Mouse (Mus musculus) 3134 (cell line): ENCODE results near the gene Emp3.
"Not testable (repeated sequence)": the region's sequence is repeated elsewhere in the genome, so short reads cannot be mapped to it uniquely, and the experiment has no call there.

Source experiments
- DNase-seq: peaks from one replicate; pipeline ENCODE4 v3.0.0-alpha.2; 2011; ENCODE audit warnings: low spot score; ENCODE audit not compliant: insufficient read length; ENCODE audit errors: extremely low read depth

Gene Emp3

GRCm38 (mm10) chr7:45916056-45917003 is 4.9 kb downstream of the Emp3 start:
- DNase-seq: peak; percentile 51

GRCm38 (mm10) chr7:45915011-45915410 is 6.2 kb downstream of the Emp3 start:
- DNase-seq: no peak

GRCm38 (mm10) chr7:45914067-45914466 is 7.1 kb downstream of the Emp3 start:
- no peak for DNase-seq

- no peak for DNase-seq
These were observed 12.1 kb downstream of the Emp3 start for GRCm38 (mm10) chr7:45909145-45909544.

- no peak for DNase-seq
These were observed 12.8 kb downstream of the Emp3 start for GRCm38 (mm10) chr7:45908384-45908783.

- no peak for DNase-seq
These were observed 14.6 kb downstream of the Emp3 start for GRCm38 (mm10) chr7:45906622-45907021.

GRCm38 (mm10) chr7:45902481-45903002 is 18.7 kb downstream of the Emp3 start:
- peak; percentile 38 for DNase-seq

GRCm38 (mm10) chr7:45901562-45901961 is 19.6 kb downstream of the Emp3 start:
- no peak for DNase-seq

GRCm38 (mm10) chr7:45898125-45898524 is 23.1 kb downstream of the Emp3 start:
- DNase-seq: peak; percentile 33

- peak; percentile 81 for DNase-seq
These were observed 23.9 kb downstream of the Emp3 start for GRCm38 (mm10) chr7:45897258-45897757.

GRCm38 (mm10) chr7:45896517-45897257 is 24.5 kb downstream of the Emp3 start, which contains the start of the genes Syngr4 and Tmem143:
TSS of gene Syngr4 (minus strand) at chr7:45896714.
TSS of gene Tmem143 (plus strand) at chr7:45896941.
- peak; percentile 99 for DNase-seq

GRCm38 (mm10) chr7:45895931-45896516 is 25.2 kb downstream of the Emp3 start:
- no peak for DNase-seq

- DNase-seq: no peak
These were observed 28.6 kb downstream of the Emp3 start for GRCm38 (mm10) chr7:45892651-45893050.

GRCm38 (mm10) chr7:45887246-45887645 is 34.0 kb downstream of the Emp3 start:
- no peak for DNase-seq

- no peak for DNase-seq
These were observed 40.2 kb downstream of the Emp3 start for GRCm38 (mm10) chr7:45881011-45881410.

GRCm38 (mm10) chr7:45880531-45880930 is 40.7 kb downstream of the Emp3 start:
- DNase-seq: no peak

GRCm38 (mm10) chr7:45878278-45878677 is 42.9 kb downstream of the Emp3 start, which contains the start of gene Grin2d:
TSS of gene Grin2d (minus strand) at chr7:45878378.
- not testable (repeated sequence) for DNase-seq

- DNase-seq: no peak
These were observed 44.3 kb downstream of the Emp3 start for GRCm38 (mm10) chr7:45876895-45877294.

- DNase-seq: peak; percentile 75
These were observed 47.9 kb downstream of the Emp3 start for GRCm38 (mm10) chr7:45873061-45873947.

- peak; percentile 81 for DNase-seq
These were observed 48.6 kb downstream of the Emp3 start, which contains the start of gene Kdelr1 for GRCm38 (mm10) chr7:45872624-45873023. TSS of gene Kdelr1 (plus strand) at chr7:45872772.
